In genomic region chr16:45685295-45685694, GRCm38 (mm10) we compare ENCODE assay signal across 23 mouse cellular contexts. TPM values are rescaled to one million over a fixed set of nuclear protein-coding genes. Genes with fewer than 3 reads are reported as not detected.
DNase-seq lines count a peak whose midpoint lies in the region; ATAC-seq and TF ChIP-seq lines count a peak whose summit lies in the region.
"Had no signal": no experiment of that assay in that cellular context is flagged by ENCODE, and none has a peak within 500 bp of the region (broad histone marks: within the 10 kb centered on the region; RNA-seq: fewer than 3 reads in every experiment).

No protein-coding gene starts in this region.

- no peaks in the 10 kb centered on the region for H3K27me3 ChIP-seq in forebrain, embryonic 14.5 days (replicated peaks; ENCODE audit: control insufficient read depth, insufficient read depth, low read length)
- no peaks in the 10 kb centered on the region for H3K27me3 ChIP-seq in forebrain, postnatal 0 days (ENCODE audit: insufficient read depth, low read length)
- no peaks in the 10 kb centered on the region for H3K27me3 ChIP-seq in hindbrain, embryonic 16.5 days (replicated peaks; ENCODE audit: control insufficient read depth, insufficient read depth, low read length)
- H3K27me3 ChIP-seq in hindbrain, embryonic 10.5 days (ENCODE audit: insufficient read depth, poor library complexity, severe bottlenecking) = no peaks in the 10 kb centered on the region
- H3K27me3 ChIP-seq: CH12.LX; heart, embryonic 15.5 days; kidney, embryonic 15.5 days; neural tube, embryonic 12.5 days had no signal

- no peak overlapping the region for H3K4me2 ChIP-seq in forebrain, embryonic 14.5 days (ENCODE audit: low read length)
- H3K4me2 ChIP-seq in forebrain, postnatal 0 days (ENCODE audit: low read depth) = no peak overlapping the region
- H3K4me2 ChIP-seq in hindbrain, embryonic 16.5 days (ENCODE audit: low read length) = no peak overlapping the region
- H3K4me2 ChIP-seq: heart, embryonic 15.5 days; kidney, embryonic 15.5 days; neural tube, embryonic 12.5 days had no signal

- ATAC-seq in forebrain, embryonic 14.5 days = peak; percentile 29
- no peak for ATAC-seq in forebrain, postnatal 0 days
- ATAC-seq in hindbrain, embryonic 16.5 days = 0 out of 2 replicates have a peak, but pooled peaks have one; percentile 32
- ATAC-seq: intestine, embryonic 16.5 days; liver, postnatal 0 days had no signal

- H3K36me3 ChIP-seq in forebrain, embryonic 14.5 days (ENCODE audit: control insufficient read depth, insufficient read depth, low read length) = no peaks in the 10 kb centered on the region
- H3K36me3 ChIP-seq in forebrain, postnatal 0 days (ENCODE audit: insufficient read depth) = no peaks in the 10 kb centered on the region
- no peaks in the 10 kb centered on the region for H3K36me3 ChIP-seq in hindbrain, embryonic 16.5 days (ENCODE audit: control insufficient read depth, insufficient read depth, low read length)
- H3K36me3 ChIP-seq in hindbrain, embryonic 10.5 days = no peaks in the 10 kb centered on the region
- H3K36me3 ChIP-seq: heart, embryonic 15.5 days; kidney, embryonic 15.5 days; limb, embryonic 10.5 days; neural tube, embryonic 12.5 days had no signal

- H3K27ac ChIP-seq in forebrain, embryonic 14.5 days (ENCODE audit: low read depth, low read length) = no peak overlapping the region
- no peak overlapping the region for H3K27ac ChIP-seq in forebrain, postnatal 0 days (ENCODE audit: low read depth, low read length)
- no peak overlapping the region for H3K27ac ChIP-seq in hindbrain, embryonic 16.5 days (ENCODE audit: low read depth, low read length)
- no peak overlapping the region for H3K27ac ChIP-seq in hindbrain, embryonic 10.5 days
- H3K27ac ChIP-seq: heart, embryonic 15.5 days; kidney, embryonic 15.5 days; limb, embryonic 10.5 days; neural tube, embryonic 12.5 days had no signal

- peaks cover 2% of the 10 kb centered on the region; the same call in 1 of the 2 replicates for H3K4me1 ChIP-seq in forebrain, embryonic 14.5 days (ENCODE audit: control insufficient read depth, insufficient read depth, low read length)
- H3K4me1 ChIP-seq in forebrain, postnatal 0 days (ENCODE audit: insufficient read depth) = 0 out of 2 replicates have a peak, but pooled peaks cover 2% of the 10 kb centered on the region
- peaks cover under 1% of the 10 kb centered on the region; the same call in 1 of the 2 replicates for H3K4me1 ChIP-seq in hindbrain, embryonic 16.5 days (ENCODE audit: control insufficient read depth, insufficient read depth, low read depth, low read length)
- peaks cover 7% of the 10 kb centered on the region for H3K4me1 ChIP-seq in hindbrain, embryonic 10.5 days (replicated peaks)
- H3K4me1 ChIP-seq: heart, embryonic 15.5 days; limb, embryonic 10.5 days had no signal

- 59% methylated on average over 3 of the region's 3 CpGs for WGBS in forebrain, embryonic 14.5 days
- WGBS in forebrain, postnatal 0 days = 65% methylated on average over 3 of the region's 3 CpGs
- 69% methylated on average over 3 of the region's 3 CpGs for WGBS in hindbrain, embryonic 16.5 days
- 69% methylated on average over 3 of the region's 3 CpGs for WGBS in hindbrain, embryonic 10.5 days

- no peak overlapping the region for H3K9ac ChIP-seq in forebrain, embryonic 14.5 days (ENCODE audit: low read length)
- H3K9ac ChIP-seq in forebrain, postnatal 0 days = no peak overlapping the region
- H3K9ac ChIP-seq in hindbrain, embryonic 16.5 days (ENCODE audit: low read depth, low read length) = no peak overlapping the region
- H3K9ac ChIP-seq: heart, embryonic 15.5 days; kidney, embryonic 15.5 days; liver, postnatal 0 days; neural tube, embryonic 12.5 days had no signal

- no peaks in the 10 kb centered on the region for H3K9me3 ChIP-seq in forebrain, embryonic 14.5 days (replicated peaks; ENCODE audit: control insufficient read depth, low read length)
- no peaks in the 10 kb centered on the region for H3K9me3 ChIP-seq in forebrain, postnatal 0 days (ENCODE audit: low read length)
- no peaks in the 10 kb centered on the region for H3K9me3 ChIP-seq in hindbrain, embryonic 16.5 days (ENCODE audit: control insufficient read depth, low read length)
- no peaks in the 10 kb centered on the region for H3K9me3 ChIP-seq in hindbrain, embryonic 10.5 days
- H3K9me3 ChIP-seq: heart, embryonic 15.5 days; kidney, embryonic 15.5 days; limb, embryonic 10.5 days; neural tube, embryonic 12.5 days had no signal

- no peak overlapping the region for H3K4me3 ChIP-seq in forebrain, embryonic 14.5 days (ENCODE audit: low read depth, low read length)
- no peak overlapping the region for H3K4me3 ChIP-seq in forebrain, postnatal 0 days (ENCODE audit: low read depth, low read length)
- H3K4me3 ChIP-seq in hindbrain, embryonic 16.5 days (ENCODE audit: low read length) = no peak overlapping the region
- no peak overlapping the region for H3K4me3 ChIP-seq in hindbrain, embryonic 10.5 days
- H3K4me3 ChIP-seq: heart, embryonic 15.5 days; kidney, embryonic 15.5 days; limb, embryonic 10.5 days; neural tube, embryonic 12.5 days had no signal

- TF ChIP-seq CTCF in forebrain, postnatal 0 days (IDR thresholded peaks at IDR 0.05; ENCODE audit: low read depth) = no peak

- no peak for DNase-seq in forebrain, embryonic 14.5 days (ENCODE audit: low spot score)
- no peak for DNase-seq in forebrain, postnatal 0 days
- no peak for DNase-seq in hindbrain, embryonic 10.5 days (ENCODE audit: low spot score)
- peak; percentile 49 for DNase-seq in right cerebral cortex, adult 18-20 months
- DNase-seq in right cerebral cortex, postnatal 36 days (ENCODE audit: low spot score in 2 of 2) = no peak
- DNase-seq in retina, embryonic 14.5 days (ENCODE audit: low spot score) = peak; percentile 21
- DNase-seq in spleen, postnatal 14 days (ENCODE audit: low spot score in 2 of 2) = no peak

RNA-seq across cellular contexts. Expression of gene Tmprss7, which starts 8.2 kb away (rescaled TPM):
- polyA plus RNA-seq in forebrain, embryonic 14.5 days (2014; fragmentation: Nextera tagmentation; extraction: Ambion mirVana) = 0.41 and 0.73 TPM in 2 replicates
- 0.85 and 1.3 TPM in 2 replicates for total RNA-seq in forebrain, postnatal 0 days (2014; rRNA removed)
- 0.43 and 0.69 TPM in 2 replicates for polyA plus RNA-seq in forebrain, postnatal 0 days (2015; fragmentation: Nextera tagmentation; extraction: Ambion mirVana)
- 0.50 and 0.87 TPM in 2 replicates for polyA plus RNA-seq in hindbrain, embryonic 16.5 days (2015; fragmentation: Nextera tagmentation; extraction: Ambion mirVana)
- 0.29 and 0.31 TPM in 2 replicates for polyA plus RNA-seq in hindbrain, embryonic 10.5 days (2016; fragmentation: Nextera tagmentation; extraction: Ambion mirVana)
- total RNA-seq: CH12.LX; gastrocnemius, postnatal 36 days; heart, adult 8-10 months; megakaryocyte-erythroid progenitor cell, adult 5-6 weeks had no signal
- polyA plus RNA-seq: heart, embryonic 15.5 days had no signal

RNA-seq across cellular contexts. Expression of gene BC016579, which starts 31.4 kb away (rescaled TPM):
- not detected in 2 replicates for polyA plus RNA-seq in forebrain, embryonic 14.5 days (2014; fragmentation: Nextera tagmentation; extraction: Ambion mirVana)
- total RNA-seq in forebrain, postnatal 0 days (2014; rRNA removed) = 0.23 TPM in 1 of 2 replicates, not detected in the other
- not detected in 2 replicates for polyA plus RNA-seq in forebrain, postnatal 0 days (2015; fragmentation: Nextera tagmentation; extraction: Ambion mirVana)
- not detected in 2 replicates for polyA plus RNA-seq in hindbrain, embryonic 16.5 days (2015; fragmentation: Nextera tagmentation; extraction: Ambion mirVana)
- not detected in 2 replicates for polyA plus RNA-seq in hindbrain, embryonic 10.5 days (2016; fragmentation: Nextera tagmentation; extraction: Ambion mirVana)
- total RNA-seq: CH12.LX; gastrocnemius, postnatal 36 days; heart, adult 8-10 months; layer of hippocampus, postnatal 14 days; megakaryocyte-erythroid progenitor cell, adult 5-6 weeks; MEL had no signal
- polyA plus RNA-seq: heart, embryonic 15.5 days; limb, embryonic 10.5 days; liver, adult 2 months had no signal

RNA-seq across cellular contexts. Expression of gene Tagln3, which starts 39.1 kb away (rescaled TPM):
- polyA plus RNA-seq in forebrain, embryonic 14.5 days (2014; fragmentation: Nextera tagmentation; extraction: Ambion mirVana) = 538 and 598 TPM in 2 replicates
- 225 and 289 TPM in 2 replicates for total RNA-seq in forebrain, postnatal 0 days (2014; rRNA removed)
- 328 and 399 TPM in 2 replicates for polyA plus RNA-seq in forebrain, postnatal 0 days (2015; fragmentation: Nextera tagmentation; extraction: Ambion mirVana)
- 428 and 438 TPM in 2 replicates for polyA plus RNA-seq in hindbrain, embryonic 16.5 days (2015; fragmentation: Nextera tagmentation; extraction: Ambion mirVana)
- 193 and 362 TPM in 2 replicates for polyA plus RNA-seq in hindbrain, embryonic 10.5 days (2016; fragmentation: Nextera tagmentation; extraction: Ambion mirVana)
- total RNA-seq: common myeloid progenitor, adult 5-6 weeks; hematopoietic stem cell, adult 5-6 weeks; megakaryocyte-erythroid progenitor cell, adult 5-6 weeks; MEL had no signal
- polyA plus RNA-seq: liver, postnatal 0 days had no signal

RNA-seq across cellular contexts. Expression of gene Abhd10, which starts 57.5 kb away (rescaled TPM):
- polyA plus RNA-seq in forebrain, embryonic 14.5 days (2014; fragmentation: Nextera tagmentation; extraction: Ambion mirVana) = 38.4 and 41.2 TPM in 2 replicates
- 22.9 and 27.4 TPM in 2 replicates for total RNA-seq in forebrain, postnatal 0 days (2014; rRNA removed)
- 24.7 and 33.4 TPM in 2 replicates for polyA plus RNA-seq in forebrain, postnatal 0 days (2015; fragmentation: Nextera tagmentation; extraction: Ambion mirVana)
- polyA plus RNA-seq in hindbrain, embryonic 16.5 days (2015; fragmentation: Nextera tagmentation; extraction: Ambion mirVana) = 39.3 and 39.5 TPM in 2 replicates
- 42.2 and 46.3 TPM in 2 replicates for polyA plus RNA-seq in hindbrain, embryonic 10.5 days (2016; fragmentation: Nextera tagmentation; extraction: Ambion mirVana)

Comparison
In these comparisons a context has a peak if more than half of its experiments do, and no peak if none do; other contexts are left out.
1. DNase-seq: peak in right cerebral cortex, adult 18-20 months (single experiment) and retina, embryonic 14.5 days (single experiment); none in forebrain, embryonic 14.5 days (single experiment), forebrain, postnatal 0 days (single experiment), hindbrain, embryonic 10.5 days (single experiment), right cerebral cortex, postnatal 36 days (0 of 2) and spleen, postnatal 14 days (0 of 2).